Mouse (Mus musculus) bone marrow, adult 2 months (tissue): Measurements from ENCODE around the gene Slc26a11.

Source experiments
- CTCF ChIP-seq: fragments of 200-500 bp; IDR thresholded peaks from 2 replicates; pipeline ENCODE4 v1.5.1; 2011; ENCODE audit warnings: low read length, control low read depth; ENCODE audit not compliant: control insufficient read depth, insufficient read depth
- POLR2A ChIP-seq: fragments of 200-500 bp; IDR thresholded peaks from 2 replicates; pipeline ENCODE4 v1.6.1; 2011; ENCODE audit warnings: low read depth, mild to moderate bottlenecking, control low read depth, low read length, borderline replicate concordance; ENCODE audit not compliant: control insufficient read depth

- no peak for TF ChIP-seq POLR2A
- TF ChIP-seq CTCF, result peak; percentile 35; the same call in 1 of the 2 replicates
Measured at GRCm38 (mm10) chr11:119325068-119325467, 30.3 kb upstream of the Slc26a11 start.
